Mouse (Mus musculus) intestine, postnatal 0 days (tissue): Measurements from ENCODE around the gene Ptprj. TPM values are rescaled to one million over a fixed set of nuclear protein-coding genes. Genes with fewer than 3 reads are reported as not detected.

Experiments
- ATAC-seq: fragments of 200-750 bp; cut with Nextera tagmentation; 2 replicates; pipeline ENCODE4 v1.8.0; 2017; ENCODE audit warnings: mild to moderate bottlenecking, moderate TSS enrichment, moderate library complexity
- H3K27ac ChIP-seq: fragments of 300-500 bp; sonication (generic); 2 replicates; pipeline ENCODE4 v1.5.1; 2014; ENCODE audit warnings: mild to moderate bottlenecking, low read depth, low read length, moderate library complexity
- H3K27me3 ChIP-seq: fragments of 300-500 bp; sonication (generic); replicated peaks from 2 replicates; pipeline ENCODE4 v1.6.1; 2014; ENCODE audit warnings: low read length, mixed read lengths; ENCODE audit not compliant: control insufficient read depth, insufficient read depth
- H3K36me3 ChIP-seq: fragments of 300-500 bp; sonication (generic); 2 replicates; pipeline ENCODE4 v1.6.1; 2014; ENCODE audit warnings: mild to moderate bottlenecking, moderate library complexity; ENCODE audit not compliant: control insufficient read depth, insufficient read depth
- H3K4me1 ChIP-seq: fragments of 300-500 bp; sonication (generic); replicated peaks from 2 replicates; pipeline ENCODE4 v1.6.1; 2014; ENCODE audit warnings: antibody characterized with exemption, low read length, mixed read lengths; ENCODE audit not compliant: control insufficient read depth, insufficient read depth
- H3K4me2 ChIP-seq: fragments of 300-500 bp; sonication (generic); replicated peaks from 2 replicates; pipeline ENCODE4 v1.6.1; 2014; ENCODE audit warnings: low read depth, mild to moderate bottlenecking, moderate library complexity
- H3K4me3 ChIP-seq: fragments of 300-500 bp; sonication (generic); 2 replicates; pipeline ENCODE4 v1.5.1; 2014; ENCODE audit warnings: low read depth, low read length
- H3K9ac ChIP-seq: fragments of 300-500 bp; sonication (generic); 2 replicates; pipeline ENCODE4 v1.6.1; 2014; ENCODE audit warnings: mild to moderate bottlenecking, low read depth, low read length
- H3K9me3 ChIP-seq: fragments of 300-500 bp; sonication (generic); 2 replicates; pipeline ENCODE4 v1.6.1; 2016; ENCODE audit warnings: mixed run types; ENCODE audit not compliant: control insufficient read depth
- CTCF ChIP-seq: sonication (generic); IDR thresholded peaks from 2 replicates; pipeline ENCODE4 v1.5.1; 2016; ENCODE audit warnings: low read depth, mild to moderate bottlenecking, control low read depth, antibody characterized with exemption, moderate library complexity
- WGBS: fragments of 180-500 bp; shearing (Covaris S2); extraction: QIAGEN DNeasy Blood & Tissue Kit; methylation state at CpG from one replicate; pipeline ENCODE4 v1.1.7; 2014; 5-methylcytosine and 5-hydroxymethylcytosine counted together
- polyA plus RNA-seq: library from polyadenylated mRNA; unstranded; fragments of >200 nt; fragmentation: Nextera tagmentation; extraction: Ambion mirVana; gene quantifications from 2 replicates; pipeline ENCODE4 v1.2.1, GENCODE M21; 2015

The Ptprj gene
- polyA plus RNA-seq, 1 experiment from 2014 or later = 3.5 TPM

DNA sequence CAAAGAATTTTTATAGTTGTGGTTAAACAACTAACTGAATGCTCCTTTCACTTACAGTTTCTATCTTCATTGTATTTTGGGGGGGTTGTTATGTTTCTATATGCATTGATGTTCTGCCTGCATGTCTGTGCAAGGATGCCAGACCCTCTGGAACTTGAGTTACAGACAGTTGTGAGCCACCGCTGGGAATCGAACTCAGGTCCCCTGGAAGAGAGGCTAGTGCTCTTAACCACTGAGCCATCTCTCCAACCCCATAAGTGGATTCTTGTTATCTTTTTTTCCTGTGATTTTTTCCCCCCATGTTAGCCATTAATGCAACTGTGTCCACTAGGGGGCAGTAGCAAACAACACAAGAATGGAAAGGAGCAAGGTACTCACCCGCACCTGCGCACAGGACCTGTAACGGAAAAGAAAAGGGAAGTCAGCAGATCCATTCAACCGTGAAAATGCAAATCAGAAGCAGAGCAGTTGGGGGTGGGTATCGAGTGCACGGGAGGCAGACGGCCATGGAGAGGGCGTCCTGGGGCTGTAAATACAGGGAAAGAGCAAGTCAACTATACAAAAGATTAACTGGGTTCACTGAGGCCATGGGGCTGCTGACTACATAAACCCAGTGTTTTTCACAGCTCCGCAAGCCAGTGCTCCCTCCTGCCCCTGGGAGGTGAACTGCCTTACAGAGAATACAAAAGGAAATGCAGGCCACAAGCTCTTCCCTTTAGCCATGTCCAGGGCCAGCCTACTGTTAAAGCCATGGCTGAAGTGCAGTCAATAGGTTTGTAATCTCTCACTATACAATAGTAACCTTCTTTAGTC is 105.6 kb downstream of the Ptprj start:
- Histone ChIP-seq H3K4me2 (peak overlapping the region; percentile 61), H3K9ac (no peak overlapping the region)

DNA sequence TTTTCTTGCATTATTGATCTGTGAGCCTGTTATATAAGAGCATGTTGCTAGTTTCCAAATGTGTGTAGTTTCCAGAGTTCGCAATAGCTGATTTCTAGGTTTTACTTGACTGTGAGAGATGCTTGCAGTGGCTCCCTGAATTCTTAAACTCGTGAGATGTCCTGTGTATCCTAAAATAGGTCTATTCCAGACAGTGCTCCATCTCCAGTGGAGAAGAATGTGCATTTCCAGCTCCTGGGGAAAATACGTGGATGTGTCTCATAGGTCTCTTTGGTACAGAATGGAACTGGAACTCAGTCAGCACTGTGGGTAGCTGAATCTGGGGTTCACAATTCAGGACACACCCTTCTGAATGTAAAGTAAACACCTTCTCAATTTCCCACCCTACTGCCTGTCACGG is 107.7 kb downstream of the Ptprj start:
- Histone ChIP-seq H3K4me3 (no peak overlapping the region), H3K9me3 (no peaks in the 10 kb centered on the region), H3K36me3 (0 out of 2 replicates have a peak, but pooled peaks cover 4% of the 10 kb centered on the region), H3K27me3 (no peaks in the 10 kb centered on the region), H3K4me1 (no peaks in the 10 kb centered on the region), H3K9ac (no peak overlapping the region), H3K27ac (no peak overlapping the region), H3K4me2 (no peak overlapping the region)
- no peak for TF ChIP-seq CTCF
- ATAC-seq = no peak
- 83% methylated on average over 4 of the region's 4 CpGs for WGBS

More for the DNA sequence above, 105.6 kb downstream of the Ptprj start:
- TF ChIP-seq CTCF = peak; percentile 92
- 0 out of 2 replicates have a peak, but pooled peaks cover 2% of the 10 kb centered on the region for H3K4me1 ChIP-seq
- H3K4me3 ChIP-seq = peak overlapping the region; percentile 13
- H3K36me3 ChIP-seq = no peaks in the 10 kb centered on the region
- no peaks in the 10 kb centered on the region for H3K9me3 ChIP-seq
- no peaks in the 10 kb centered on the region for H3K27me3 ChIP-seq
- 5% methylated on average over 11 of the region's 11 CpGs for WGBS
- ATAC-seq = peak; percentile 71
- H3K27ac ChIP-seq = 0 out of 2 replicates have a peak overlapping the region, but pooled peaks have one; percentile 3

DNA sequence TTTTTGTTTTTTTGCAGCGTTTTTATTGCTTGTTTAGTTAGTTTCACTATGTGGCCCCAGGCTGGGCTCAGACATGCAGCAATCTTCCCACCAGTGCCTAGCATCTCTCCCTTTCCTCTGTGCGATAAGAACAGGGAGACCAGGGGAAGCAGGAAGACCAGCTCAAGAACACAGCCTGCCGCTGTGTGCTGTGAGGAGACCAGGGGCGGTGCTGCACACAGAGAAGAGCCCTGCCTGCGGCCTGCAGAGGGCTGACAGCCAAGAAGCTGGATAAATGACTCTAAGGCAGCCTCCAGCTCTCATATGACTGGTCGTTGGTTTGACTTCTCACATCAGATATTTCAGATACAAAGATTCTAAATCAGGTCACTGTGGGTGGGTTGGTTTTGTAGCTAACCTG is 110.3 kb downstream of the Ptprj start:
- no peaks in the 10 kb centered on the region for H3K9me3 ChIP-seq
- no peak overlapping the region for H3K4me3 ChIP-seq
- no peaks in the 10 kb centered on the region for H3K27me3 ChIP-seq
- TF ChIP-seq CTCF = 0 out of 2 replicates have a peak, but pooled peaks have one; percentile 10
- no peak overlapping the region for H3K4me2 ChIP-seq
- no peak overlapping the region for H3K27ac ChIP-seq
- 42% methylated on average over 6 of the region's 6 CpGs for WGBS
- H3K9ac ChIP-seq = no peak overlapping the region
- 0 out of 2 replicates have a peak, but pooled peaks cover 9% of the 10 kb centered on the region for H3K36me3 ChIP-seq
- H3K4me1 ChIP-seq = no peaks in the 10 kb centered on the region
- no peak for ATAC-seq

DNA sequence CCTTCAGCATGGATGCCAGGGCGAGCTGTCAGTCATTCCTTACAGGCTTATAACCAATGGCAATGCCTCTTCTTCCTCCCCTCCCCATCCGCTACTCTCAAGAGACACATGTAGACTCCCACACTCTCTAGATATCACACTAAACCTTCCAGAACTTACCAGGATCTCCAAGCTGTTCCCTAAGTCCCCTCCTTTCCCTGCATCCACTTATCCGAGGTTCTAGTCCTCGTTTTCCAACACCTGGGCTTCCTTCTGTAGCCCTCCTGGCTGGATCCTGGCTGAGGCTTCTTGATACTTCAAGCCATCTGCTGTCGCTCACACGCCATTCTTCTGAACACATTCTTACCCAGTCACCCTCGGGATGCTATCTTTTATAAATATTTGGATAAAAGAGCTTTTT is 114.0 kb downstream of the Ptprj start:
- H3K9ac ChIP-seq = no peak overlapping the region
- H3K4me2 ChIP-seq = no peak overlapping the region
- TF ChIP-seq CTCF = no peak
- H3K27ac ChIP-seq = no peak overlapping the region
- H3K4me1 ChIP-seq = no peaks in the 10 kb centered on the region
- WGBS = 46% methylated on average over 7 of the region's 7 CpGs
- no peaks in the 10 kb centered on the region for H3K27me3 ChIP-seq
- ATAC-seq = no peak
- 0 out of 2 replicates have a peak, but pooled peaks cover 29% of the 10 kb centered on the region for H3K36me3 ChIP-seq
- no peaks in the 10 kb centered on the region for H3K9me3 ChIP-seq
- H3K4me3 ChIP-seq = no peak overlapping the region

DNA sequence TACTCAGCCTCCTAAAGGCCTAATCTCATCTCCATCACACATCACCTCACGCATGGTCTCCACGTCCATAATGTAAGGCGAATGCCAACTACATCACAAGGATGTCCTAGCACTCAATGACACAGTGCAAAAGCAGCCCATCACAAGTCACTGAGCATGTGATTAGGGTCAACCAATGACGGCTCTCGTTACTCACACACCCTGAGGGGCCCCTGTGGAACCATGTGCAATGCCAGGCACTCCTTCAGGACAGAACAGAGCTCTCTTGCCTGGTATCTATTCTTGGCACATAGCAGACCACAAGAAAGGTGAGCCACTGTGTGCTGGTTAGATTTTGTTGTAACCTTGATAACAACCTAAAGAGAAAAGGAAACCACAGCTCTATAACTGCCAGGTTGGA is 116.7 kb downstream of the Ptprj start:
- Histone ChIP-seq H3K27ac (no peak overlapping the region), H3K9me3 (no peaks in the 10 kb centered on the region), H3K4me1 (no peaks in the 10 kb centered on the region), H3K27me3 (no peaks in the 10 kb centered on the region), H3K36me3 (peaks cover 43% of the 10 kb centered on the region), H3K9ac (no peak overlapping the region), H3K4me3 (no peak overlapping the region), H3K4me2 (no peak overlapping the region)
- no peak for ATAC-seq
- no peak for TF ChIP-seq CTCF
- WGBS = 93% methylated on average over 5 of the region's 5 CpGs

DNA sequence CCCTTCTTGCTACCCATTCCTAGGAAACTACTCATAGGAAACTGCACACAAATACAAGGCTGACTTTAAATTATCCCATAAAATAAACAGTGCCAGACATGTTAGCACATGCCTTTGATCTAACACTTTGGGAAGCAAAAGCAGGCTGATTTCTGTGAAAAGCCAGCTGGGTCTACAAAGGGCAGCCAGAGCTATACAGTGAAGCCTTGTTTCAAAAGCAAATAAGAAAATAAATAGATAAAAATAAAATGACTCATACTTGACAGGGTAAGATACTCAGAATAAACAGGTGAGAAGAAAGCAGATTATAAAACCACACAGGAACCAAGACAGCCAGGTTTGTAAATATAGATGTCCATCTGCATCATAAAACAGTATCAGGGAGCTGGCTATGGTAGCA is 118.2 kb downstream of the Ptprj start:
- H3K4me1 ChIP-seq = no peaks in the 10 kb centered on the region
- no peak overlapping the region for H3K27ac ChIP-seq
- no peak overlapping the region for H3K9ac ChIP-seq
- TF ChIP-seq CTCF = no peak
- peaks cover 45% of the 10 kb centered on the region for H3K36me3 ChIP-seq
- no peaks in the 10 kb centered on the region for H3K27me3 ChIP-seq
- H3K4me2 ChIP-seq = no peak overlapping the region
- H3K9me3 ChIP-seq = no peaks in the 10 kb centered on the region
- H3K4me3 ChIP-seq = no peak overlapping the region
- ATAC-seq = no peak
